Mouse (Mus musculus): Measurements from ENCODE around the gene Rtn1. TPM values are rescaled to one million over a fixed set of nuclear protein-coding genes. Genes with fewer than 3 reads are reported as not detected.
A peak's percentile ranks its signal among the peaks of the same experiment; 100 is the strongest.
"Not testable (repeated sequence)": the region's sequence is repeated elsewhere in the genome, so short reads cannot be mapped to it uniquely, and the experiment has no call there.

Gene Rtn1
- total and polyA plus RNA-seq, 2 experiments from 2014 or later: 1,894 to 3,445 TPM

- ATAC-seq (0 out of 2 replicates have a peak, but pooled peaks have one; percentile 24), DNase-seq (ENCODE audit: low spot score) (peak; percentile 62)
- H3K27me3 ChIP-seq (ENCODE audit: insufficient read depth, low read length): no peaks in the 10 kb centered on the region
- peaks cover 6% of the 10 kb centered on the region; the same call in 1 of the 2 replicates for H3K36me3 ChIP-seq (ENCODE audit: insufficient read depth, low read length)
- H3K4me1 ChIP-seq (ENCODE audit: insufficient read depth, low read length): peaks cover 24% of the 10 kb centered on the region
- H3K4me2 ChIP-seq (ENCODE audit: low read depth, low read length): no peak overlapping the region
- H3K9ac ChIP-seq (replicated peaks; ENCODE audit: low read length): no peak overlapping the region
- no peaks in the 10 kb centered on the region for H3K9me3 ChIP-seq (ENCODE audit: low read length)
- H3K4me3 ChIP-seq (ENCODE audit: low read length): no peak overlapping the region
- 35% methylated on average over 8 of the region's 8 CpGs for WGBS
- peak; percentile 46 for TF ChIP-seq CTCF (IDR thresholded peaks at IDR 0.05; ENCODE audit: low read depth)
- 0 out of 2 replicates have a peak overlapping the region, but pooled peaks have one; percentile 17 for H3K27ac ChIP-seq
Observed at GRCm38 (mm10) chr12:72301431-72301830, 107.4 kb downstream of the Rtn1 start.

GRCm38 (mm10) chr12:72300971-72301370, 107.9 kb downstream of the Rtn1 start:
- 78% methylated on average over 8 of the region's 8 CpGs for WGBS
- H3K4me2 ChIP-seq (ENCODE audit: low read depth, low read length): no peak overlapping the region
- DNase-seq (ENCODE audit: low spot score): no peak
- peaks cover 6% of the 10 kb centered on the region; the same call in 1 of the 2 replicates for H3K36me3 ChIP-seq (ENCODE audit: insufficient read depth, low read length)
- H3K9me3 ChIP-seq (ENCODE audit: low read length): no peaks in the 10 kb centered on the region
- ATAC-seq: no peak
- H3K4me1 ChIP-seq (ENCODE audit: insufficient read depth, low read length): peaks cover 24% of the 10 kb centered on the region
- TF ChIP-seq CTCF (IDR thresholded peaks at IDR 0.05; ENCODE audit: low read depth): no peak
- no peaks in the 10 kb centered on the region for H3K27me3 ChIP-seq (ENCODE audit: insufficient read depth, low read length)
- H3K4me3 ChIP-seq (ENCODE audit: low read length): no peak overlapping the region
- H3K9ac ChIP-seq (replicated peaks; ENCODE audit: low read length): no peak overlapping the region
- H3K27ac ChIP-seq: 0 out of 2 replicates have a peak overlapping the region, but pooled peaks have one; percentile 17

GRCm38 (mm10) chr12:72298222-72298621, 110.6 kb downstream of the Rtn1 start:
- no peaks in the 10 kb centered on the region for H3K27me3 ChIP-seq (ENCODE audit: insufficient read depth, low read length)
- ATAC-seq: peak; percentile 68; the same call in 1 of the 2 replicates
- H3K36me3 ChIP-seq (ENCODE audit: insufficient read depth, low read length): peaks cover 2% of the 10 kb centered on the region; the same call in 1 of the 2 replicates
- H3K4me2 ChIP-seq (ENCODE audit: low read depth, low read length): no peak overlapping the region
- no peak overlapping the region for H3K9ac ChIP-seq (replicated peaks; ENCODE audit: low read length)
- DNase-seq (ENCODE audit: low spot score): peak; percentile 66
- H3K9me3 ChIP-seq (ENCODE audit: low read length): no peaks in the 10 kb centered on the region
- no peak overlapping the region for H3K4me3 ChIP-seq (ENCODE audit: low read length)
- peak overlapping the region; percentile 41; the same call in 1 of the 2 replicates for H3K27ac ChIP-seq
- WGBS: 38% methylated on average over 7 of the region's 7 CpGs
- TF ChIP-seq CTCF (IDR thresholded peaks at IDR 0.05; ENCODE audit: low read depth): no peak
- peaks cover 5% of the 10 kb centered on the region; the same call in 1 of the 2 replicates for H3K4me1 ChIP-seq (ENCODE audit: insufficient read depth, low read length)

- TF ChIP-seq CTCF (IDR thresholded peaks at IDR 0.05; ENCODE audit: low read depth): no peak
- Histone ChIP-seq H3K27ac (no peak overlapping the region), H3K4me2 (ENCODE audit: low read depth, low read length) (no peak overlapping the region), H3K9ac (replicated peaks; ENCODE audit: low read length) (no peak overlapping the region), H3K36me3 (ENCODE audit: insufficient read depth, low read length) (no peaks in the 10 kb centered on the region), H3K27me3 (ENCODE audit: insufficient read depth, low read length) (no peaks in the 10 kb centered on the region), H3K4me1 (ENCODE audit: insufficient read depth, low read length) (peaks cover 5% of the 10 kb centered on the region; the same call in 1 of the 2 replicates), H3K9me3 (ENCODE audit: low read length) (no peaks in the 10 kb centered on the region), H3K4me3 (ENCODE audit: low read length) (no peak overlapping the region)
- WGBS: 92% methylated on average over 5 of the region's 5 CpGs
- DNase-seq (ENCODE audit: low spot score) (no peak), ATAC-seq (no peak)
Observed at GRCm38 (mm10) chr12:72296552-72296951, 112.3 kb downstream of the Rtn1 start.

- not testable (repeated sequence) for DNase-seq (ENCODE audit: low spot score); ATAC-seq; H3K27ac ChIP-seq; H3K4me3 ChIP-seq (ENCODE audit: low read length); H3K4me2 ChIP-seq (ENCODE audit: low read depth, low read length); H3K27me3 ChIP-seq (ENCODE audit: insufficient read depth, low read length); H3K36me3 ChIP-seq (ENCODE audit: insufficient read depth, low read length); H3K4me1 ChIP-seq (ENCODE audit: insufficient read depth, low read length); H3K9ac ChIP-seq (replicated peaks; ENCODE audit: low read length); H3K9me3 ChIP-seq (ENCODE audit: low read length)
- 91% methylated on average over 3 of the region's 3 CpGs for WGBS
Observed at GRCm38 (mm10) chr12:72293185-72293584, 115.7 kb downstream of the Rtn1 start.

- no peak for TF ChIP-seq CTCF (IDR thresholded peaks at IDR 0.05; ENCODE audit: low read depth)
- H3K4me2 ChIP-seq (ENCODE audit: low read depth, low read length): no peak overlapping the region
Observed at GRCm38 (mm10) chr12:72292566-72292965, 116.3 kb downstream of the Rtn1 start.

GRCm38 (mm10) chr12:72291266-72291665, 117.6 kb downstream of the Rtn1 start:
- H3K9ac ChIP-seq (replicated peaks; ENCODE audit: low read length): no peak overlapping the region
- H3K4me3 ChIP-seq (ENCODE audit: low read length): no peak overlapping the region
- H3K4me1 ChIP-seq (ENCODE audit: insufficient read depth, low read length): no peaks in the 10 kb centered on the region; the same call in 1 of the 2 replicates
- DNase-seq (ENCODE audit: low spot score) (peak; percentile 45), ATAC-seq (no peak)
- WGBS: 85% methylated on average over 4 of the region's 4 CpGs
- H3K27ac ChIP-seq: no peak overlapping the region
- H3K27me3 ChIP-seq (ENCODE audit: insufficient read depth, low read length): no peaks in the 10 kb centered on the region
- H3K9me3 ChIP-seq (ENCODE audit: low read length): no peaks in the 10 kb centered on the region
- peak; percentile 59 for TF ChIP-seq CTCF (IDR thresholded peaks at IDR 0.05; ENCODE audit: low read depth)
- no peak overlapping the region for H3K4me2 ChIP-seq (ENCODE audit: low read depth, low read length)
- no peaks in the 10 kb centered on the region for H3K36me3 ChIP-seq (ENCODE audit: insufficient read depth, low read length)

More at GRCm38 (mm10) chr12:72292566-72292965, 116.3 kb downstream of the Rtn1 start:
- Histone ChIP-seq H3K27me3 (ENCODE audit: insufficient read depth, low read length) (no peaks in the 10 kb centered on the region), H3K4me1 (ENCODE audit: insufficient read depth, low read length) (no peaks in the 10 kb centered on the region; the same call in 1 of the 2 replicates), H3K36me3 (ENCODE audit: insufficient read depth, low read length) (no peaks in the 10 kb centered on the region), H3K9ac (replicated peaks; ENCODE audit: low read length) (no peak overlapping the region), H3K4me3 (ENCODE audit: low read length) (no peak overlapping the region), H3K9me3 (ENCODE audit: low read length) (no peaks in the 10 kb centered on the region), H3K27ac (no peak overlapping the region)
- WGBS: 76% methylated on average over 2 of the region's 2 CpGs
- ATAC-seq: no peak
- no peak for DNase-seq (ENCODE audit: low spot score)
